Mouse (Mus musculus): ENCODE data around the gene Klf16. TPM values are rescaled to one million over a fixed set of nuclear protein-coding genes. Genes with fewer than 3 reads are reported as not detected.
"Not testable (repeated sequence)": the region's sequence is repeated elsewhere in the genome, so short reads cannot be mapped to it uniquely, and the experiment has no call there.

Gene Klf16
- total RNA-seq, 1 experiment: 23.5 TPM

GRCm38 (mm10) chr10:80608435-80608834, 31.3 kb upstream of the Klf16 start:
- TF ChIP-seq ZNF384 (IDR thresholded peaks at IDR 0.05; ENCODE audit: low read depth, low read length) (no peak), MAFK (IDR thresholded peaks at IDR 0.05; ENCODE audit: insufficient read depth, low read depth, low read length) (no peak), CHD2 (IDR thresholded peaks at IDR 0.05; ENCODE audit: low read depth, low read length) (no peak), ZC3H11A (IDR thresholded peaks at IDR 0.05; ENCODE audit: borderline replicate concordance, low read depth, low read length) (no peak), HCFC1 (IDR thresholded peaks at IDR 0.05; ENCODE audit: borderline replicate concordance, insufficient read depth, low read length) (no peak)
- Histone ChIP-seq H3K4me3 (ENCODE audit: insufficient read depth in 1 of 2, low read depth in 1 of 2, low read length in 2 of 2, poor library complexity in 1 of 2, severe bottlenecking in 1 of 2) (no peak overlapping the region), H3K9me3 (ENCODE audit: control insufficient read depth, insufficient read depth, low read depth, low read length) (no peaks in the 10 kb centered on the region), H3K4me1 (ENCODE audit: control insufficient read depth in 2 of 2, insufficient read depth in 2 of 2, low read length in 2 of 2, poor library complexity in 1 of 2) (peaks cover 0 to 23% of the 10 kb centered on the region in 2 experiments; a peak in 1 of 4 replicates), H3K36me3 (ENCODE audit: control insufficient read depth, insufficient read depth, low read length, poor library complexity, severe bottlenecking) (peaks cover 44% of the 10 kb centered on the region), H3K9ac (ENCODE audit: insufficient read depth, low read depth, low read length, poor library complexity, severe bottlenecking) (no peak overlapping the region), H3K27ac (ENCODE audit: insufficient read depth, low read depth, low read length, poor library complexity, severe bottlenecking) (no peak overlapping the region)
- in situ Hi-C loops (cut with MboI; ENCODE audit: low sequenced_read_pairs in 2 of 2, unreplicated experiment in 2 of 2): no loop called here
- DNase-seq (ENCODE audit: low read depth, low spot score): no peak

GRCm38 (mm10) chr10:80606737-80607350, 29.7 kb upstream of the Klf16 start:
- Histone ChIP-seq H3K9ac (ENCODE audit: insufficient read depth, low read depth, low read length, poor library complexity, severe bottlenecking) (peak overlapping the region; percentile 68), H3K4me1 (ENCODE audit: control insufficient read depth in 2 of 2, insufficient read depth in 2 of 2, low read length in 2 of 2, poor library complexity in 1 of 2) (peaks cover 0 to 21% of the 10 kb centered on the region in 2 experiments; a peak in 1 of 4 replicates), H3K9me3 (ENCODE audit: control insufficient read depth, insufficient read depth, low read depth, low read length) (no peaks in the 10 kb centered on the region), H3K27ac (ENCODE audit: insufficient read depth, low read depth, low read length, poor library complexity, severe bottlenecking) (no peak overlapping the region; the same call in 1 of the 2 replicates), H3K36me3 (ENCODE audit: control insufficient read depth, insufficient read depth, low read length, poor library complexity, severe bottlenecking) (peaks cover 35% of the 10 kb centered on the region), H3K4me3 (ENCODE audit: insufficient read depth in 1 of 2, low read depth in 1 of 2, low read length in 2 of 2, poor library complexity in 1 of 2, severe bottlenecking in 1 of 2) (peak overlapping the region; percentile 60 to 61; a peak in 3 of 4 replicates)
- TF ChIP-seq ZC3H11A (IDR thresholded peaks at IDR 0.05; ENCODE audit: borderline replicate concordance, low read depth, low read length) (no peak), ZNF384 (IDR thresholded peaks at IDR 0.05; ENCODE audit: low read depth, low read length) (no peak), HCFC1 (IDR thresholded peaks at IDR 0.05; ENCODE audit: borderline replicate concordance, insufficient read depth, low read length) (no peak), CHD2 (IDR thresholded peaks at IDR 0.05; ENCODE audit: low read depth, low read length) (no peak), MAFK (IDR thresholded peaks at IDR 0.05; ENCODE audit: insufficient read depth, low read depth, low read length) (no peak)
- in situ Hi-C loops (cut with MboI; ENCODE audit: low sequenced_read_pairs in 2 of 2, unreplicated experiment in 2 of 2): no loop called here
- DNase-seq (ENCODE audit: low read depth, low spot score): no peak

GRCm38 (mm10) chr10:80606306-80606705, 29.2 kb upstream of the Klf16 start:
- Histone ChIP-seq H3K27ac (ENCODE audit: insufficient read depth, low read depth, low read length, poor library complexity, severe bottlenecking) (no peak overlapping the region; the same call in 1 of the 2 replicates), H3K36me3 (ENCODE audit: control insufficient read depth, insufficient read depth, low read length, poor library complexity, severe bottlenecking) (peaks cover 32% of the 10 kb centered on the region), H3K4me1 (ENCODE audit: control insufficient read depth in 2 of 2, insufficient read depth in 2 of 2, low read length in 2 of 2, poor library complexity in 1 of 2) (peaks cover 0 to 21% of the 10 kb centered on the region in 2 experiments; a peak in 1 of 4 replicates), H3K4me3 (ENCODE audit: insufficient read depth in 1 of 2, low read depth in 1 of 2, low read length in 2 of 2, poor library complexity in 1 of 2, severe bottlenecking in 1 of 2) (peak overlapping the region; percentile 60 to 61; a peak in 3 of 4 replicates), H3K9ac (ENCODE audit: insufficient read depth, low read depth, low read length, poor library complexity, severe bottlenecking) (peak overlapping the region; percentile 68), H3K9me3 (ENCODE audit: control insufficient read depth, insufficient read depth, low read depth, low read length) (no peaks in the 10 kb centered on the region)
- DNase-seq (ENCODE audit: low read depth, low spot score): no peak
- in situ Hi-C loops (cut with MboI; ENCODE audit: low sequenced_read_pairs in 2 of 2, unreplicated experiment in 2 of 2): no loop called here
- TF ChIP-seq MAFK (IDR thresholded peaks at IDR 0.05; ENCODE audit: insufficient read depth, low read depth, low read length) (no peak), HCFC1 (IDR thresholded peaks at IDR 0.05; ENCODE audit: borderline replicate concordance, insufficient read depth, low read length) (no peak), CHD2 (IDR thresholded peaks at IDR 0.05; ENCODE audit: low read depth, low read length) (no peak), ZNF384 (IDR thresholded peaks at IDR 0.05; ENCODE audit: low read depth, low read length) (no peak), ZC3H11A (IDR thresholded peaks at IDR 0.05; ENCODE audit: borderline replicate concordance, low read depth, low read length) (no peak)

GRCm38 (mm10) chr10:80605721-80606120, 28.6 kb upstream of the Klf16 start, which contains the start of gene Gm49322:
TSS of gene Gm49322 (plus strand) at chr10:80606021.
- peaks cover 31% of the 10 kb centered on the region for H3K36me3 ChIP-seq (ENCODE audit: control insufficient read depth, insufficient read depth, low read length, poor library complexity, severe bottlenecking)
- H3K27ac ChIP-seq (ENCODE audit: insufficient read depth, low read depth, low read length, poor library complexity, severe bottlenecking); DNase-seq (ENCODE audit: low read depth, low spot score); H3K9me3 ChIP-seq (ENCODE audit: control insufficient read depth, insufficient read depth, low read depth, low read length); in situ Hi-C loops (cut with MboI; ENCODE audit: low sequenced_read_pairs in 2 of 2, unreplicated experiment in 2 of 2): not testable (repeated sequence)
- H3K9ac ChIP-seq (ENCODE audit: insufficient read depth, low read depth, low read length, poor library complexity, severe bottlenecking): peak within 1 kb of the TSS; percentile 68
- peak within 1 kb of the TSS; percentile 60 to 61; a peak in 3 of 4 replicates for H3K4me3 ChIP-seq (ENCODE audit: insufficient read depth in 1 of 2, low read depth in 1 of 2, low read length in 2 of 2, poor library complexity in 1 of 2, severe bottlenecking in 1 of 2)
- peaks cover 0 to 21% of the 10 kb centered on the region in 2 experiments; a peak in 1 of 4 replicates for H3K4me1 ChIP-seq (ENCODE audit: control insufficient read depth in 2 of 2, insufficient read depth in 2 of 2, low read length in 2 of 2, poor library complexity in 1 of 2)
